Mouse (Mus musculus) heart, postnatal 0 days (tissue): ENCODE measurements around the gene Fndc1.

Experiments
- CTCF ChIP-seq: IDR thresholded peaks from 2 replicates; pipeline ENCODE4 v1.5.1; 2016; ENCODE audit warnings: antibody characterized with exemption, control low read depth, low read depth
- EP300 ChIP-seq: IDR thresholded peaks from 2 replicates; pipeline ENCODE4 v1.6.1; 2016; ENCODE audit warnings: antibody characterized with exemption, low read depth

- TF ChIP-seq CTCF = no peak
- TF ChIP-seq EP300 = no peak
Observed at GRCm38 (mm10) chr17:7707073-7707472, 120.0 kb downstream of the Fndc1 start.
